Mouse (Mus musculus) midbrain, embryonic 15.5 days (tissue): ENCODE data around the gene 4930412O13Rik. TPM values are rescaled to one million over a fixed set of nuclear protein-coding genes. Genes with fewer than 3 reads are reported as not detected.

ENCODE experiments used
- ATAC-seq: fragments of 200-750 bp; cut with Nextera tagmentation; replicated peaks from 2 replicates; pipeline ENCODE4 v1.8.0; 2017; ENCODE audit warnings: moderate TSS enrichment
- H3K27ac ChIP-seq: fragments of 300-500 bp; sonication (generic); 2 replicates; pipeline ENCODE4 v1.5.1; 2015; ENCODE audit warnings: mild to moderate bottlenecking, inconsistent platforms
- H3K27me3 ChIP-seq: fragments of 300-500 bp; sonication (generic); replicated peaks from 2 replicates; pipeline ENCODE4 v1.6.1; 2015; ENCODE audit warnings: inconsistent platforms
- H3K36me3 ChIP-seq: fragments of 300-500 bp; sonication (generic); replicated peaks from 2 replicates; pipeline ENCODE4 v1.6.1; 2015; ENCODE audit warnings: inconsistent platforms
- H3K4me1 ChIP-seq: fragments of 300-500 bp; sonication (generic); 2 replicates; pipeline ENCODE4 v1.6.1; 2015; ENCODE audit warnings: inconsistent platforms
- H3K4me2 ChIP-seq: fragments of 300-500 bp; sonication (generic); 2 replicates; pipeline ENCODE4 v1.6.1; 2015; ENCODE audit warnings: inconsistent platforms, mild to moderate bottlenecking, moderate library complexity
- H3K4me3 ChIP-seq: fragments of 300-500 bp; sonication (generic); 2 replicates; pipeline ENCODE4 v1.5.1; 2015; ENCODE audit warnings: mild to moderate bottlenecking, inconsistent platforms
- H3K9ac ChIP-seq: fragments of 300-500 bp; sonication (generic); 2 replicates; pipeline ENCODE4 v1.6.1; 2015; ENCODE audit warnings: mild to moderate bottlenecking, inconsistent platforms
- H3K9me3 ChIP-seq: fragments of 300-500 bp; sonication (generic); 2 replicates; pipeline ENCODE4 v1.6.1; 2016; ENCODE audit warnings: inconsistent platforms
- WGBS: fragments of 180-500 bp; shearing (Covaris S2); methylation state at CpG from one replicate; pipeline ENCODE4 v1.1.7; 2015; ENCODE audit warnings: mixed read lengths; 5-methylcytosine and 5-hydroxymethylcytosine counted together
- polyA plus RNA-seq: library from polyadenylated mRNA; unstranded; fragments of >200 nt; fragmentation: Nextera tagmentation; extraction: Ambion mirVana; gene quantifications from 2 replicates; pipeline ENCODE4 v1.2.1, GENCODE M21; 2015

4930412O13Rik gene
- polyA plus RNA-seq, 1 experiment from 2014 or later, result 1.3 TPM

GRCm38 (mm10) chr2:9874467-9875219 is 6.4 kb upstream of the 4930412O13Rik start:
- no peaks in the 10 kb centered on the region for H3K36me3 ChIP-seq
- peak overlapping the region; percentile 67 for H3K4me2 ChIP-seq
- no peak for ATAC-seq
- no peaks in the 10 kb centered on the region for H3K9me3 ChIP-seq
- peak overlapping the region; percentile 68 for H3K27ac ChIP-seq
- peaks cover 72% of the 10 kb centered on the region for H3K27me3 ChIP-seq
- peaks cover 12% of the 10 kb centered on the region; the same call in 1 of the 2 replicates for H3K4me1 ChIP-seq
- H3K4me3 ChIP-seq, result peak overlapping the region; percentile 43
- WGBS, result 3% methylated on average over 37 of the region's 39 CpGs
- H3K9ac ChIP-seq, result peak overlapping the region; percentile 35

- Histone ChIP-seq H3K36me3 (no peaks in the 10 kb centered on the region), H3K4me1 (peaks cover 9% of the 10 kb centered on the region; the same call in 1 of the 2 replicates), H3K27me3 (peaks cover 71% of the 10 kb centered on the region), H3K4me3 (peak overlapping the region; percentile 43), H3K4me2 (peak overlapping the region; percentile 67), H3K27ac (peak overlapping the region; percentile 68), H3K9ac (peak overlapping the region; percentile 35; the same call in 1 of the 2 replicates), H3K9me3 (no peaks in the 10 kb centered on the region)
- WGBS, result 3% methylated on average over 4 of the region's 4 CpGs
- no peak for ATAC-seq
Observed at GRCm38 (mm10) chr2:9875220-9875619, 5.8 kb upstream of the 4930412O13Rik start.

- Histone ChIP-seq H3K9me3 (no peaks in the 10 kb centered on the region), H3K4me3 (peak overlapping the region; percentile 43), H3K4me2 (peak overlapping the region; percentile 67), H3K4me1 (peaks cover 12% of the 10 kb centered on the region), H3K36me3 (no peaks in the 10 kb centered on the region), H3K27me3 (peaks cover 67% of the 10 kb centered on the region), H3K9ac (peak overlapping the region; percentile 38; the same call in 1 of the 2 replicates), H3K27ac (peak overlapping the region; percentile 81)
- no peak for ATAC-seq
- WGBS, result 12% methylated on average over 12 of the region's 12 CpGs
Observed at GRCm38 (mm10) chr2:9875676-9876357, 5.2 kb upstream of the 4930412O13Rik start.

- ATAC-seq, result no peak
- Histone ChIP-seq H3K36me3 (no peaks in the 10 kb centered on the region), H3K27ac (peak overlapping the region; percentile 81), H3K9ac (peak overlapping the region; percentile 38), H3K9me3 (no peaks in the 10 kb centered on the region), H3K27me3 (peaks cover 62% of the 10 kb centered on the region), H3K4me1 (peaks cover 21% of the 10 kb centered on the region), H3K4me2 (peak overlapping the region; percentile 67), H3K4me3 (peak overlapping the region; percentile 43)
- WGBS, result 1% methylated on average over 31 of the region's 31 CpGs
Observed at GRCm38 (mm10) chr2:9876621-9877325, 4.3 kb upstream of the 4930412O13Rik start.

GRCm38 (mm10) chr2:9877326-9877690 is 3.7 kb upstream of the 4930412O13Rik start:
- Histone ChIP-seq H3K4me3 (peak overlapping the region; percentile 43), H3K27me3 (peaks cover 57% of the 10 kb centered on the region), H3K27ac (peak overlapping the region; percentile 81), H3K4me2 (peak overlapping the region; percentile 67), H3K36me3 (no peaks in the 10 kb centered on the region), H3K9ac (peak overlapping the region; percentile 38), H3K4me1 (peaks cover 25% of the 10 kb centered on the region), H3K9me3 (no peaks in the 10 kb centered on the region)
- WGBS, result under 1% methylated on average over 35 of the region's 35 CpGs
- no peak for ATAC-seq

- Histone ChIP-seq H3K36me3 (no peaks in the 10 kb centered on the region), H3K4me1 (peaks cover 31% of the 10 kb centered on the region), H3K9ac (peak overlapping the region; percentile 38), H3K27ac (peak overlapping the region; percentile 81), H3K27me3 (peaks cover 50% of the 10 kb centered on the region), H3K4me2 (peak overlapping the region; percentile 67), H3K4me3 (peak overlapping the region; percentile 43), H3K9me3 (no peaks in the 10 kb centered on the region)
- no peak for ATAC-seq
- WGBS, result under 1% methylated on average over 19 of the region's 19 CpGs
Observed at GRCm38 (mm10) chr2:9877966-9878563, 3.0 kb upstream of the 4930412O13Rik start.

- Histone ChIP-seq H3K36me3 (no peaks in the 10 kb centered on the region), H3K9me3 (no peaks in the 10 kb centered on the region), H3K4me1 (peaks cover 32% of the 10 kb centered on the region), H3K9ac (peak overlapping the region; percentile 38; the same call in 1 of the 2 replicates), H3K27me3 (peaks cover 44% of the 10 kb centered on the region), H3K4me3 (peak overlapping the region; percentile 43), H3K27ac (peak overlapping the region; percentile 81), H3K4me2 (peak overlapping the region; percentile 67)
- ATAC-seq, result peak; percentile 35
- WGBS, result under 1% methylated on average over 30 of the region's 33 CpGs
Observed at GRCm38 (mm10) chr2:9878564-9879081, 2.4 kb upstream of the 4930412O13Rik start.

- peaks cover 32% of the 10 kb centered on the region for H3K4me1 ChIP-seq
- ATAC-seq, result peak; percentile 8
Observed at GRCm38 (mm10) chr2:9879092-9879491, 2.0 kb upstream of the 4930412O13Rik start.

GRCm38 (mm10) chr2:9879493-9879892 is 1.6 kb upstream of the 4930412O13Rik start:
- Histone ChIP-seq H3K27me3 (peaks cover 40% of the 10 kb centered on the region), H3K9me3 (no peaks in the 10 kb centered on the region), H3K4me2 (peak overlapping the region; percentile 67), H3K4me3 (peak overlapping the region; percentile 43), H3K9ac (peak overlapping the region; percentile 38; the same call in 1 of the 2 replicates), H3K27ac (peak overlapping the region; percentile 81; the same call in 1 of the 2 replicates), H3K36me3 (no peaks in the 10 kb centered on the region), H3K4me1 (peaks cover 32% of the 10 kb centered on the region)
- under 1% methylated on average over 21 of the region's 21 CpGs for WGBS
- ATAC-seq, result peak; percentile 91

More at GRCm38 (mm10) chr2:9879092-9879491, 2.0 kb upstream of the 4930412O13Rik start:
- Histone ChIP-seq H3K4me3 (peak overlapping the region; percentile 43), H3K27me3 (peaks cover 41% of the 10 kb centered on the region), H3K27ac (peak overlapping the region; percentile 81), H3K4me2 (peak overlapping the region; percentile 67), H3K9ac (peak overlapping the region; percentile 38; the same call in 1 of the 2 replicates), H3K36me3 (no peaks in the 10 kb centered on the region), H3K9me3 (no peaks in the 10 kb centered on the region)
- under 1% methylated on average over 22 of the region's 22 CpGs for WGBS

GRCm38 (mm10) chr2:9880271-9880670 is 781 bp upstream of the 4930412O13Rik start:
- Histone ChIP-seq H3K27me3 (peaks cover 41% of the 10 kb centered on the region), H3K9me3 (no peaks in the 10 kb centered on the region), H3K4me2 (peak overlapping the region; percentile 67), H3K4me3 (peak overlapping the region; percentile 43; the same call in 1 of the 2 replicates), H3K9ac (no peak overlapping the region), H3K27ac (peak overlapping the region; percentile 81), H3K4me1 (peaks cover 29% of the 10 kb centered on the region), H3K36me3 (no peaks in the 10 kb centered on the region)
- no peak for ATAC-seq
- 5% methylated on average over 11 of the region's 11 CpGs for WGBS

GRCm38 (mm10) chr2:9881611-9882023 is 565 bp downstream of the 4930412O13Rik start:
- H3K4me3 ChIP-seq, result peak overlapping the region; percentile 43
- H3K4me2 ChIP-seq, result peak overlapping the region; percentile 67
- H3K9me3 ChIP-seq, result no peaks in the 10 kb centered on the region
- H3K27ac ChIP-seq, result peak overlapping the region; percentile 81
- H3K27me3 ChIP-seq, result peaks cover 46% of the 10 kb centered on the region
- WGBS, result 2% methylated on average over 13 of the region's 13 CpGs
- H3K9ac ChIP-seq, result peak overlapping the region; percentile 41
- ATAC-seq, result peak; percentile 17
- no peaks in the 10 kb centered on the region for H3K36me3 ChIP-seq
- H3K4me1 ChIP-seq, result peaks cover 29% of the 10 kb centered on the region
